Mouse (Mus musculus) hindbrain, embryonic 15.5 days (tissue): Measurements from ENCODE around the gene Dpf3. TPM values are rescaled to one million over a fixed set of nuclear protein-coding genes. Genes with fewer than 3 reads are reported as not detected.

ENCODE experiments used
- ATAC-seq: fragments of 200-750 bp; cut with Nextera tagmentation; 2 replicates; pipeline ENCODE4 v1.8.0; 2017; ENCODE audit warnings: low read depth, moderate number of reproducible peaks, moderate TSS enrichment; ENCODE audit not compliant: low FRiP score
- H3K27ac ChIP-seq: fragments of 300-500 bp; sonication (generic); replicated peaks from 2 replicates; pipeline ENCODE4 v1.5.1; 2015; ENCODE audit warnings: mild to moderate bottlenecking, inconsistent platforms
- H3K27me3 ChIP-seq: fragments of 300-500 bp; sonication (generic); 2 replicates; pipeline ENCODE4 v1.6.1; 2015; ENCODE audit warnings: control low read depth, inconsistent platforms
- H3K36me3 ChIP-seq: fragments of 300-500 bp; sonication (generic); 2 replicates; pipeline ENCODE4 v1.6.1; 2015; ENCODE audit warnings: control low read depth, inconsistent platforms
- H3K4me1 ChIP-seq: fragments of 300-500 bp; sonication (generic); replicated peaks from 2 replicates; pipeline ENCODE4 v1.6.1; 2015; ENCODE audit warnings: control low read depth, inconsistent platforms
- H3K4me2 ChIP-seq: fragments of 300-500 bp; sonication (generic); 2 replicates; pipeline ENCODE4 v1.6.1; 2015; ENCODE audit warnings: moderate library complexity, mild to moderate bottlenecking, inconsistent platforms
- H3K4me3 ChIP-seq: fragments of 300-500 bp; sonication (generic); 2 replicates; pipeline ENCODE4 v1.5.1; 2015; ENCODE audit warnings: mild to moderate bottlenecking, inconsistent platforms
- H3K9ac ChIP-seq: fragments of 300-500 bp; sonication (generic); 2 replicates; pipeline ENCODE4 v1.6.1; 2015; ENCODE audit warnings: inconsistent platforms
- H3K9me3 ChIP-seq: fragments of 300-500 bp; sonication (generic); 2 replicates; pipeline ENCODE4 v1.6.1; 2016; ENCODE audit warnings: control low read depth, inconsistent platforms
- WGBS: fragments of 180-500 bp; shearing (Covaris S2); methylation state at CpG from one replicate; pipeline ENCODE4 v1.1.7; 2015; 5-methylcytosine and 5-hydroxymethylcytosine counted together
- polyA plus RNA-seq: library from polyadenylated mRNA; unstranded; fragments of >200 nt; fragmentation: Nextera tagmentation; extraction: Ambion mirVana; gene quantifications from 2 replicates; pipeline ENCODE4 v1.2.1, GENCODE M21; 2015

Dpf3 gene
- polyA plus RNA-seq, 1 experiment from 2014 or later, result 22.7 TPM

- Histone ChIP-seq H3K9ac (no peak overlapping the region), H3K4me2 (no peak overlapping the region), H3K4me1 (no peaks in the 10 kb centered on the region; the same call in 1 of the 2 replicates), H3K27ac (no peak overlapping the region), H3K36me3 (no peaks in the 10 kb centered on the region), H3K9me3 (no peaks in the 10 kb centered on the region), H3K27me3 (no peaks in the 10 kb centered on the region), H3K4me3 (no peak overlapping the region)
- ATAC-seq, result no peak
- 71% methylated on average over 16 of the region's 16 CpGs for WGBS
Measured at GRCm38 (mm10) chr12:83392011-83392410, 95.5 kb downstream of the Dpf3 start.

- no peaks in the 10 kb centered on the region; the same call in 1 of the 2 replicates for H3K4me1 ChIP-seq
- H3K9me3 ChIP-seq, result no peaks in the 10 kb centered on the region
- H3K4me2 ChIP-seq, result no peak overlapping the region
- H3K4me3 ChIP-seq, result no peak overlapping the region
- no peak for ATAC-seq
- H3K9ac ChIP-seq, result no peak overlapping the region
- no peak overlapping the region for H3K27ac ChIP-seq
- H3K36me3 ChIP-seq, result no peaks in the 10 kb centered on the region
- 37% methylated on average over 3 of the region's 3 CpGs for WGBS
- H3K27me3 ChIP-seq, result no peaks in the 10 kb centered on the region
Measured at GRCm38 (mm10) chr12:83387554-83387953, 100.0 kb downstream of the Dpf3 start.

GRCm38 (mm10) chr12:83381072-83381471 lies 106.4 kb downstream of the Dpf3 start:
- Histone ChIP-seq H3K4me2 (no peak overlapping the region), H3K9me3 (no peaks in the 10 kb centered on the region), H3K4me1 (no peaks in the 10 kb centered on the region), H3K27ac (no peak overlapping the region), H3K36me3 (no peaks in the 10 kb centered on the region), H3K9ac (no peak overlapping the region), H3K4me3 (no peak overlapping the region), H3K27me3 (no peaks in the 10 kb centered on the region)
- no peak for ATAC-seq
- 91% methylated on average over 7 of the region's 7 CpGs for WGBS

- Histone ChIP-seq H3K27ac (no peak overlapping the region), H3K9me3 (no peaks in the 10 kb centered on the region), H3K4me3 (no peak overlapping the region), H3K9ac (no peak overlapping the region), H3K36me3 (no peaks in the 10 kb centered on the region), H3K27me3 (no peaks in the 10 kb centered on the region), H3K4me2 (no peak overlapping the region), H3K4me1 (no peaks in the 10 kb centered on the region)
- no peak for ATAC-seq
- 40% methylated on average over 3 of the region's 3 CpGs for WGBS
Measured at GRCm38 (mm10) chr12:83380016-83380415, 107.5 kb downstream of the Dpf3 start.

- no peak overlapping the region for H3K4me3 ChIP-seq
- ATAC-seq, result no peak
- no peak overlapping the region for H3K9ac ChIP-seq
- H3K4me2 ChIP-seq, result no peak overlapping the region
- 85% methylated on average over 12 of the region's 12 CpGs for WGBS
- no peak overlapping the region for H3K27ac ChIP-seq
- H3K4me1 ChIP-seq, result peaks cover 7% of the 10 kb centered on the region
- no peaks in the 10 kb centered on the region for H3K9me3 ChIP-seq
- H3K36me3 ChIP-seq, result no peaks in the 10 kb centered on the region
- no peaks in the 10 kb centered on the region for H3K27me3 ChIP-seq
Measured at GRCm38 (mm10) chr12:83375015-83375831, 112.3 kb downstream of the Dpf3 start.

- H3K4me2 ChIP-seq, result no peak overlapping the region
- no peak for ATAC-seq
- H3K27me3 ChIP-seq, result no peaks in the 10 kb centered on the region
- no peak overlapping the region for H3K27ac ChIP-seq
- no peaks in the 10 kb centered on the region for H3K36me3 ChIP-seq
- H3K4me3 ChIP-seq, result no peak overlapping the region
- peaks cover 7% of the 10 kb centered on the region for H3K4me1 ChIP-seq
- 33% methylated on average over 7 of the region's 7 CpGs for WGBS
- H3K9me3 ChIP-seq, result no peaks in the 10 kb centered on the region
- no peak overlapping the region for H3K9ac ChIP-seq
Measured at GRCm38 (mm10) chr12:83373081-83373480, 114.4 kb downstream of the Dpf3 start.

GRCm38 (mm10) chr12:83372290-83372689 lies 115.2 kb downstream of the Dpf3 start:
- WGBS, result 81% methylated on average over 7 of the region's 7 CpGs
- no peak overlapping the region for H3K4me3 ChIP-seq
- no peak for ATAC-seq
- no peak overlapping the region for H3K9ac ChIP-seq
- H3K9me3 ChIP-seq, result no peaks in the 10 kb centered on the region
- H3K27ac ChIP-seq, result no peak overlapping the region
- H3K36me3 ChIP-seq, result no peaks in the 10 kb centered on the region
- H3K27me3 ChIP-seq, result no peaks in the 10 kb centered on the region
- no peak overlapping the region for H3K4me2 ChIP-seq
- peaks cover 7% of the 10 kb centered on the region for H3K4me1 ChIP-seq

- Histone ChIP-seq H3K9me3 (no peaks in the 10 kb centered on the region; the same call in 1 of the 2 replicates), H3K9ac (no peak overlapping the region), H3K27me3 (no peaks in the 10 kb centered on the region), H3K36me3 (no peaks in the 10 kb centered on the region), H3K4me3 (no peak overlapping the region), H3K27ac (no peak overlapping the region), H3K4me2 (no peak overlapping the region), H3K4me1 (peaks cover 7% of the 10 kb centered on the region)
- ATAC-seq, result no peak
- WGBS, result 87% methylated on average over 11 of the region's 11 CpGs
Measured at GRCm38 (mm10) chr12:83370221-83370620, 117.3 kb downstream of the Dpf3 start.

GRCm38 (mm10) chr12:83369416-83369815 lies 118.1 kb downstream of the Dpf3 start:
- Histone ChIP-seq H3K4me2 (no peak overlapping the region), H3K4me1 (peaks cover 7% of the 10 kb centered on the region), H3K9me3 (no peaks in the 10 kb centered on the region; the same call in 1 of the 2 replicates), H3K36me3 (no peaks in the 10 kb centered on the region), H3K27ac (no peak overlapping the region), H3K27me3 (no peaks in the 10 kb centered on the region), H3K4me3 (no peak overlapping the region), H3K9ac (no peak overlapping the region)
- 94% methylated on average over 5 of the region's 5 CpGs for WGBS
- no peak for ATAC-seq

- Histone ChIP-seq H3K9me3 (no peaks in the 10 kb centered on the region; the same call in 1 of the 2 replicates), H3K4me3 (no peak overlapping the region), H3K9ac (no peak overlapping the region), H3K27ac (no peak overlapping the region), H3K4me1 (no peaks in the 10 kb centered on the region), H3K36me3 (no peaks in the 10 kb centered on the region), H3K4me2 (no peak overlapping the region), H3K27me3 (no peaks in the 10 kb centered on the region)
- no peak for ATAC-seq
- WGBS, result 91% methylated on average over 1 of the region's 1 CpGs
Measured at GRCm38 (mm10) chr12:83367486-83367885, 120.0 kb downstream of the Dpf3 start.

GRCm38 (mm10) chr12:83364771-83365170 lies 122.7 kb downstream of the Dpf3 start:
- Histone ChIP-seq H3K27ac (no peak overlapping the region), H3K27me3 (no peaks in the 10 kb centered on the region), H3K4me1 (no peaks in the 10 kb centered on the region), H3K9me3 (no peaks in the 10 kb centered on the region; the same call in 1 of the 2 replicates), H3K4me3 (no peak overlapping the region), H3K9ac (no peak overlapping the region), H3K4me2 (no peak overlapping the region), H3K36me3 (no peaks in the 10 kb centered on the region)
- ATAC-seq, result no peak
- 68% methylated on average over 3 of the region's 3 CpGs for WGBS

- H3K9ac ChIP-seq, result no peak overlapping the region
- no peaks in the 10 kb centered on the region; the same call in 1 of the 2 replicates for H3K9me3 ChIP-seq
- WGBS, result 33% methylated on average over 3 of the region's 3 CpGs
- H3K4me3 ChIP-seq, result no peak overlapping the region
- H3K4me2 ChIP-seq, result no peak overlapping the region
- no peak overlapping the region for H3K27ac ChIP-seq
- no peak for ATAC-seq
- H3K36me3 ChIP-seq, result no peaks in the 10 kb centered on the region
- no peaks in the 10 kb centered on the region for H3K27me3 ChIP-seq
- H3K4me1 ChIP-seq, result no peaks in the 10 kb centered on the region
Measured at GRCm38 (mm10) chr12:83361801-83362200, 125.7 kb downstream of the Dpf3 start.
